Mouse (Mus musculus) small intestine, adult 2 months (tissue): Measurements from ENCODE around the gene Katnal1.

Experiments used
- CTCF ChIP-seq: fragments of 200-500 bp; IDR thresholded peaks from 2 replicates; pipeline ENCODE4 v1.5.1; 2012; ENCODE audit warnings: low read depth, mild to moderate bottlenecking, control low read depth, inconsistent platforms, low read length, moderate library complexity, mixed read lengths; ENCODE audit not compliant: insufficient replicate concordance, insufficient read length; ENCODE audit errors: extremely low read depth
- POLR2A ChIP-seq: fragments of 200-500 bp; IDR thresholded peaks from 2 replicates; pipeline ENCODE4 v1.6.1; 2012; ENCODE audit warnings: low read depth, mild to moderate bottlenecking, control low read depth, inconsistent platforms, low read length, moderate library complexity

DNA sequence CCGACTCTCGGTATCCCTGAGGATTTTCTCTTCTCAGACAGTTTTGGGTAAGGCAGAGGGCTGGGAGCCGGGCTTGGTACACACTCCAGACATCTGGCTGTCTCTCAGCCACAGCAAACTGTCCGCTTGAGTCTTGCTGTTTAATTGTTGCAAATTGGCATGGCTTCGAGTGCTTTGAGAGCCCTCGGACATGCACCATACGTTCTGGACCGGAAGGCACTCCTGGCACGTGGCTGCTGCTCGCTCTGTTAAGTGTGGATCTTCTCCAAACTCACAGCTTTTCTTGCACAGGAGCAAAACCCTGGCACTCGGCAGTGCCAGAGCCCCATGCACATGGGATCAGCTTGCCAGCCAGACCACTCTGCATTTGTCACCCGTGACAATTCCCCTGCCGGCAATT lies 106.3 kb downstream of the Katnal1 start:
- TF ChIP-seq POLR2A: no peak
- no peak for TF ChIP-seq CTCF
